Mouse (Mus musculus): Measurements from ENCODE around the gene Clrn3. TPM values are rescaled to one million over a fixed set of nuclear protein-coding genes. Genes with fewer than 3 reads are reported as not detected.
A peak's percentile ranks its signal among the peaks of the same experiment; 100 is the strongest.

The Clrn3 gene
- polyA plus RNA-seq, 1 experiment: 26.7 TPM

DNA sequence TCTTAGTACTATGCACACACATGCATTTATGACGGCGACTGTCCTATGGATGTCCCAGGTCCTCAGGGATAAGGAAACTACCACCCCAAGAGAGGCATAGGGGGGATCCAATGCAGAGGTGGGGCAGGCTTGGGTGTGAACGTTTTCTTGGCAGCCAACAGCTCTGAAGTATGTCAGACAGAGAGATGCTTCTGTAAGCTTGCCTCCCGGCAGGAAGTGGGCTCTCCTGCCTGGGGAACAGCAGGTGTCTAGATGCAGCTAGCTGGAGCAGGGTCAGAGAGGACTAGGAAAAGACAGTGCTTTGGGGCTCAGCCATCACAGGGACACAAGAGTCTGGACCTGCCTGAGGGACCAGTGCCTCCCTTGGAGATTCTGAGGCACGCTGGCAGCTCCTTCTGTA lies 18.1 kb upstream of the Clrn3 start:
- WGBS: 73% methylated on average over 5 of the region's 5 CpGs

DNA sequence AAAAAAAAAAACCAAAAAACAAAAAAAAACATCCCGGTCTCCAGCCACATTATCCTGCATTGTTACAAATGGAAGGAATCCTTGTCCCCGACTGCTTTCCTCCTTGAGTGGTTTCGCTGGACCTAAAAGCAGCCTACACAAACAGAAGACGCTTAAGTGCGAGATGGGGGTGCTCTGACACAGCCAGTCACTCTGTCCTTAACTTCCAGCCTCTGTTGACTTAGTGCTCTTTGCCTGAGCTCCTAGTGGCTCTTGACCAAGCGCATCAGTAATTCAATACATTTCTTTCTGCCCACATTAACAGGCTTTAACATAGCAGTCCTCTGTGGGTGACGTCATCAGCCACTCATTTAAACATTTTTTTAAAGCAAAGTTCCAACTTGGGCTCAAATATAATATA lies 17.5 kb upstream of the Clrn3 start:
- H3K4me3 ChIP-seq (ENCODE audit: insufficient read depth, low read depth, low read length): no peak overlapping the region
- no peaks in the 10 kb centered on the region for H3K4me1 ChIP-seq (ENCODE audit: control insufficient read depth, insufficient read depth, low read length)
- DNase-seq: no peak
- no peak overlapping the region for H3K27ac ChIP-seq (ENCODE audit: insufficient read depth, low read depth, low read length)
- TF ChIP-seq CTCF (conservative IDR thresholded peaks at IDR 0.05; ENCODE audit: insufficient read depth, insufficient read length, low read depth, low read length): no peak
- TF ChIP-seq POLR2A (IDR thresholded peaks at IDR 0.05; ENCODE audit: low read depth, low read length): no peak
- H3K27me3 ChIP-seq (replicated peaks; ENCODE audit: control insufficient read depth, insufficient read depth, low read length): no peaks in the 10 kb centered on the region
- WGBS: 62% methylated on average over 7 of the region's 7 CpGs
- no peaks in the 10 kb centered on the region for H3K36me3 ChIP-seq (ENCODE audit: control insufficient read depth, insufficient read depth, low read length)

More for the DNA sequence above, 18.1 kb upstream of the Clrn3 start:
- Histone ChIP-seq H3K36me3 (ENCODE audit: control insufficient read depth, insufficient read depth, low read length) (no peaks in the 10 kb centered on the region), H3K4me3 (ENCODE audit: insufficient read depth, low read depth, low read length) (no peak overlapping the region), H3K27ac (ENCODE audit: insufficient read depth, low read depth, low read length) (no peak overlapping the region), H3K4me1 (ENCODE audit: control insufficient read depth, insufficient read depth, low read length) (no peaks in the 10 kb centered on the region), H3K27me3 (replicated peaks; ENCODE audit: control insufficient read depth, insufficient read depth, low read length) (no peaks in the 10 kb centered on the region)
- DNase-seq: no peak
- no peak for TF ChIP-seq POLR2A (IDR thresholded peaks at IDR 0.05; ENCODE audit: low read depth, low read length)
- TF ChIP-seq CTCF (conservative IDR thresholded peaks at IDR 0.05; ENCODE audit: insufficient read depth, insufficient read length, low read depth, low read length): no peak

DNA sequence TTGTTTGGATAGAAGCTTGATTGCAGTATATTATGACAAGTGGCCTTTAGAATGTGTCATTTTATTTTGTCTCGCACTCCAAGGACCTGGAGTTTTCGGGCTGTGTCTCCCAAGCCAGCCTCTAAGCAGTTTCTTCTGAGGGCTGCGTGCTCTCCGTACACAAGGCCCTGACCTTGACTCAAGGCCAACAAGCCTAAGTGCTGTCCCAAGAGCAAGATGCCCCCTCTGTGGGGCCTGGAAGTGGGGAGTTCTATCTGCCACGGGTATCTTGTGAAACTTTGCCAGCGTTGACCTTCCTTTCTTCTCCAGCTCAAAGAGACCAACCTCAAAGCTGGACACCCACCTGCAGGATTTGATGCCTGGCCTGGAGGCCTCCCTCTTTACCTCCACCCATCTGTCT lies 15.9 kb upstream of the Clrn3 start:
- H3K27me3 ChIP-seq (replicated peaks; ENCODE audit: control insufficient read depth, insufficient read depth, low read length): no peaks in the 10 kb centered on the region
- no peak for TF ChIP-seq POLR2A (IDR thresholded peaks at IDR 0.05; ENCODE audit: low read depth, low read length)
- TF ChIP-seq CTCF (conservative IDR thresholded peaks at IDR 0.05; ENCODE audit: insufficient read depth, insufficient read length, low read depth, low read length): no peak
- no peaks in the 10 kb centered on the region for H3K36me3 ChIP-seq (ENCODE audit: control insufficient read depth, insufficient read depth, low read length)
- H3K4me1 ChIP-seq (ENCODE audit: control insufficient read depth, insufficient read depth, low read length): no peaks in the 10 kb centered on the region
- no peak for DNase-seq
- H3K27ac ChIP-seq (ENCODE audit: insufficient read depth, low read depth, low read length): no peak overlapping the region
- WGBS: 89% methylated on average over 6 of the region's 6 CpGs
- H3K4me3 ChIP-seq (ENCODE audit: insufficient read depth, low read depth, low read length): no peak overlapping the region

DNA sequence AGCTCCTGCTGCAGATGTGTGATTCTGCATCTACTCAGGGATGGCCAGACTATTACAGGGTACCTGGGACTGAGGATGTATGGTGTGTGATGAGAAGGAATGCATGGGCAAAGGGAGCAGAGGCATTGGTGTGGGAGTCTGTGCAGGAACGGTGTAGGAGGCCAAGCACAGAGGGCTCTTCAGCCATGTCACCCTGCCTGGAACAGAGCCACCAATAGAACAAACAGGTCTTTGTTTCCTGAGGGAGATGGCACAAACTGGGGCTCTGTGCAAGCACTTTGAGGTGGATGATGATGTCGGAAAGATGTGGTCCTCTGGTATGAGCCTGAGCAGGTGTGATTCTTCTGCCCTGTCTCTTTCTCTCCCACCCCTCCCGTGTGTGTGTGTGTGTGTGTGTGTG lies 14.6 kb upstream of the Clrn3 start:
- no peaks in the 10 kb centered on the region for H3K4me1 ChIP-seq (ENCODE audit: control insufficient read depth, insufficient read depth, low read length)
- H3K27ac ChIP-seq (ENCODE audit: insufficient read depth, low read depth, low read length): no peak overlapping the region
- H3K27me3 ChIP-seq (replicated peaks; ENCODE audit: control insufficient read depth, insufficient read depth, low read length): no peaks in the 10 kb centered on the region
- H3K36me3 ChIP-seq (ENCODE audit: control insufficient read depth, insufficient read depth, low read length): no peaks in the 10 kb centered on the region
- DNase-seq: no peak
- no peak overlapping the region for H3K4me3 ChIP-seq (ENCODE audit: insufficient read depth, low read depth, low read length)
- no peak for TF ChIP-seq POLR2A (IDR thresholded peaks at IDR 0.05; ENCODE audit: low read depth, low read length)
- no peak for TF ChIP-seq CTCF (conservative IDR thresholded peaks at IDR 0.05; ENCODE audit: insufficient read depth, insufficient read length, low read depth, low read length)
- 60% methylated on average over 3 of the region's 3 CpGs for WGBS

DNA sequence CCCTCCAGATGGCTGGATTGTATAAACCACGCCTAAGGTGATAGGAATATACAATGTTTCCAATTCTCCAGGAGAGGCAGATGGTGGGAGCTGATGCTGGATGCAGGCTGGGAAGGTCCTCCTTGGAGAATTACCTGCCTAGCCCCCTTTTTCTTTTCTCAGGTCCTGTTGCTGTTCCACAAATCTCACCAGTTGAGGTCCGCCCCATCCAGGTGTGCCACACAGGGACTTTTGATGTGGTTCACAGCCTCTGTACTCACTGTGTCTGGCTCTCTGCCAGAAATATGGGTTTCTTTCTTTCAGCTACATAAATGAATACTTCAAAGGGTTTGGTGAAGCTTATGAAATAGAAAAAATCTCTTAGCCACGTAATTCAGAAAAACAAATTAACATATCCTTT lies 13.8 kb upstream of the Clrn3 start:
- no peaks in the 10 kb centered on the region for H3K4me1 ChIP-seq (ENCODE audit: control insufficient read depth, insufficient read depth, low read length)
- no peaks in the 10 kb centered on the region for H3K36me3 ChIP-seq (ENCODE audit: control insufficient read depth, insufficient read depth, low read length)
- no peak for TF ChIP-seq CTCF (conservative IDR thresholded peaks at IDR 0.05; ENCODE audit: insufficient read depth, insufficient read length, low read depth, low read length)
- TF ChIP-seq POLR2A (IDR thresholded peaks at IDR 0.05; ENCODE audit: low read depth, low read length): no peak
- H3K27ac ChIP-seq (ENCODE audit: insufficient read depth, low read depth, low read length): no peak overlapping the region
- H3K4me3 ChIP-seq (ENCODE audit: insufficient read depth, low read depth, low read length): no peak overlapping the region
- no peak for DNase-seq
- no peaks in the 10 kb centered on the region for H3K27me3 ChIP-seq (replicated peaks; ENCODE audit: control insufficient read depth, insufficient read depth, low read length)
- WGBS: 76% methylated on average over 3 of the region's 3 CpGs

DNA sequence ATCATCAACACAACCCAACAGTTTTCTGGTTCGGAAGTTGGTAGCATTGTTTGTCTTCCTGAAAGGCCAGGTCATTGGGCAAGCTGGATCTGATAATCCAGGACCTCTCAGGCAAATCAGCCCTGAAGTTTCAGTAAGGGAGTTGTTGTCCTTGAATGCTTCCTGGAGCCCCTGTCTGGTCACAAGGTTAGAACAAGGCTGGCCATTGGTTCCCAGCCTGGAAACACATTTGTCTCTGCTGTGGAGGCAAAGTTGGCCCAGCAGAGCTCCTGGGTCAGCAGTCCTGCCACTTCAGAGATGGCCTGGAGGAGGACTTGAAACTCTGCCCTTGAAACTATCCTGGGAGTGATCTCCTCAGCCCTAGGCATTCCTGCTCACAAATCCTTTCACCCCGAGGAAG lies 11.0 kb upstream of the Clrn3 start:
- Histone ChIP-seq H3K36me3 (ENCODE audit: control insufficient read depth, insufficient read depth, low read length) (no peaks in the 10 kb centered on the region), H3K27ac (ENCODE audit: insufficient read depth, low read depth, low read length) (no peak overlapping the region), H3K4me1 (ENCODE audit: control insufficient read depth, insufficient read depth, low read length) (no peaks in the 10 kb centered on the region), H3K4me3 (ENCODE audit: insufficient read depth, low read depth, low read length) (no peak overlapping the region), H3K27me3 (replicated peaks; ENCODE audit: control insufficient read depth, insufficient read depth, low read length) (no peaks in the 10 kb centered on the region)
- no peak for DNase-seq
- no peak for TF ChIP-seq CTCF (conservative IDR thresholded peaks at IDR 0.05; ENCODE audit: insufficient read depth, insufficient read length, low read depth, low read length)
- TF ChIP-seq POLR2A (IDR thresholded peaks at IDR 0.05; ENCODE audit: low read depth, low read length): no peak
- 59% methylated on average over 2 of the region's 2 CpGs for WGBS

DNA sequence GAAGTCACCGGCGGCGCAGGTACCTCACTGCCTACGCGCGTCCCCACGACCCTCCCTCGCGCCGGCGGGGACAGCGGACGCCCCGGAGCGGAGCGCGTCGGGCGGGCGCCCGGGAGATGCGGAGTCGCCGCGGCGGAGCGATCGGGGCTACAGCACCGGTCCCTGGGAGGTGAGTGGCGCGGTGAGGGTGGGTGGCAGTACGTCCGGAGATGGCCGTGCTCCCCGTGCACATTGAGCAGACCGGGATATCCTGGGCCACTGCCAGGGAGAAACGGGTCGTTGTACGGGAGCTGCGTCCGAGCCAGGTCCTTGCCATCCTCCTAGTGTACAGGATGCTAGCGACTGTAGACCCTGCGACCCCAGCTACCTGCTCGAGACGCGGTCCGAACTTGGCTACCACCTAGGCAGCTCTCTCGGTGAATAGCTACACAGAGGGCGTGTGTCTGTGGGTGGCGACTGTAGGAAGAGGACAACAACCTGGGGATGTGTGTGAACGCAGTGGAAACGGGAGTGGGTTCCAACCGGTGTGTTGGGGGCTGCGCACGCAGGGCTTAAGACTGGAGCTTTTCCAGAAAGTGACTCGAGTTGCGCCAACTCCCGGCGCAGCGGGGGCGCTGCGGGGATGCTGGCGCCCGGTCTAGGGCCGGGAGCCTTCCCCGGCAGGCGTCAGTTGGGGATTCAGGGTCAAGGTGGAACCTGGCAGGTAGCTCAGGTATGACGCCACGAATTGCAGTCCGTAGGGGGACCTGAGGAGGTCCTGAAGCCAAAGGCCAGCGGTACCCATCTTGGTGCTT lies 9.7 kb upstream of the Clrn3 start:
- H3K4me1 ChIP-seq (ENCODE audit: control insufficient read depth, insufficient read depth, low read length): no peaks in the 10 kb centered on the region
- H3K4me3 ChIP-seq (ENCODE audit: insufficient read depth, low read depth, low read length): peak overlapping the region; percentile 70
- DNase-seq: peak; percentile 30
- H3K27ac ChIP-seq (ENCODE audit: insufficient read depth, low read depth, low read length): no peak overlapping the region
- H3K27me3 ChIP-seq (replicated peaks; ENCODE audit: control insufficient read depth, insufficient read depth, low read length): no peaks in the 10 kb centered on the region
- H3K36me3 ChIP-seq (ENCODE audit: control insufficient read depth, insufficient read depth, low read length): no peaks in the 10 kb centered on the region
- TF ChIP-seq POLR2A (IDR thresholded peaks at IDR 0.05; ENCODE audit: low read depth, low read length) (no peak), CTCF (conservative IDR thresholded peaks at IDR 0.05; ENCODE audit: insufficient read depth, insufficient read length, low read depth, low read length) (no peak)
- 3% methylated on average over 71 of the region's 71 CpGs for WGBS
